Mouse (Mus musculus) forebrain, embryonic 10.5 days (tissue): ENCODE results near the gene Rpa1. TPM values are rescaled to one million over a fixed set of nuclear protein-coding genes. Genes with fewer than 3 reads are reported as not detected.
"Not testable (repeated sequence)": the region's sequence is repeated elsewhere in the genome, so short reads cannot be mapped to it uniquely, and the experiment has no call there.

ENCODE experiments used
- DNase-seq: peaks from one replicate; pipeline ENCODE4 v3.0.0-alpha.2; 2017; ENCODE audit warnings: low spot score; ENCODE audit errors: extremely low spot score
- H3K27ac ChIP-seq: fragments of 300-500 bp; sonication (generic); 2 replicates; pipeline ENCODE4 v1.5.1; 2016; ENCODE audit warnings: mild to moderate bottlenecking
- H3K27me3 ChIP-seq: fragments of 300-500 bp; sonication (generic); 2 replicates; pipeline ENCODE4 v1.6.1; 2016; ENCODE audit warnings: mild to moderate bottlenecking; ENCODE audit not compliant: poor library complexity, severe bottlenecking
- H3K36me3 ChIP-seq: fragments of 300-500 bp; sonication (generic); replicated peaks from 2 replicates; pipeline ENCODE4 v1.6.1; 2016; ENCODE audit warnings: mild to moderate bottlenecking, moderate library complexity
- H3K4me1 ChIP-seq: fragments of 300-500 bp; sonication (generic); 2 replicates; pipeline ENCODE4 v1.6.1; 2016
- H3K4me3 ChIP-seq: fragments of 300-500 bp; sonication (generic); 2 replicates; pipeline ENCODE4 v1.5.1; 2016; ENCODE audit warnings: mild to moderate bottlenecking, moderate library complexity
- H3K9me3 ChIP-seq: fragments of 300-500 bp; sonication (generic); 2 replicates; pipeline ENCODE4 v1.6.1; 2016; ENCODE audit warnings: mild to moderate bottlenecking, moderate library complexity
- WGBS: fragments of 180-500 bp; shearing (Covaris S2); methylation state at CpG from one replicate; pipeline ENCODE4 v1.1.7; 2016; 5-methylcytosine and 5-hydroxymethylcytosine counted together
- polyA plus RNA-seq: library from polyadenylated mRNA; unstranded; fragments of >200 nt; fragmentation: Nextera tagmentation; extraction: Ambion mirVana; gene quantifications from 2 replicates; pipeline ENCODE4 v1.2.1, GENCODE M21; 2016

Gene Rpa1
- polyA plus RNA-seq, result 194 and 213 TPM in 2 replicates

- Histone ChIP-seq H3K36me3 (peaks cover 24% of the 10 kb centered on the region), H3K9me3 (no peaks in the 10 kb centered on the region), H3K27me3 (no peaks in the 10 kb centered on the region), H3K4me3 (peak within 1 kb of the TSS; percentile 82), H3K4me1 (peaks cover 42% of the 10 kb centered on the region), H3K27ac (peak within 1 kb of the TSS; percentile 91)
- DNase-seq, result peak; percentile 96
- WGBS, result under 1% methylated on average over 56 of the region's 56 CpGs
Measured at GRCm38 (mm10) chr11:75348199-75348889, at the start of gene Rpa1, which contains the start of gene Smyd4. Rpa1 (minus strand) TSS chr11:75348324. Smyd4 (plus strand) TSS chr11:75348433.

DNA sequence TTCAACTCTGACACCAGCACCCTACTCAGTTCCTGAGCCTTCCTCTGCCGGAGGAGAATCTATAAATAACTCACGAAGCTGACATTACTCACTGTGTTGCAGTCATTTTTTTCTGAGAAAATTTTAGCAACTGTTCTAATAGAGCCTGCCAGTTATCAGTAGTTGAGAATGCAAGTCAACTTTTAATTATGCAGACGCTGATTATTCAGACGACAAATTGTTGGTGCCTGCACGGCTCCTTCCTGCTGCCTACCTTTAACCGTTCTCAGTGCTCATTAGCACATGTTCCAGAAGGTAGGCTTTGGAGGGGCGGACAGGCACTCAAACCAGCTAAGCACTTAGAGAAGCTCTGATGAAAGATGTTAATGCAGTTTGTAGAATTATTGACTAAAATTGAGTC is 49.3 kb upstream of the Rpa1 start:
- Histone ChIP-seq H3K9me3 (no peaks in the 10 kb centered on the region), H3K36me3 (peaks cover 4% of the 10 kb centered on the region), H3K27me3 (no peaks in the 10 kb centered on the region), H3K27ac (no peak overlapping the region), H3K4me3 (no peak overlapping the region), H3K4me1 (no peaks in the 10 kb centered on the region)
- DNase-seq, result no peak
- WGBS, result 90% methylated on average over 7 of the region's 7 CpGs

DNA sequence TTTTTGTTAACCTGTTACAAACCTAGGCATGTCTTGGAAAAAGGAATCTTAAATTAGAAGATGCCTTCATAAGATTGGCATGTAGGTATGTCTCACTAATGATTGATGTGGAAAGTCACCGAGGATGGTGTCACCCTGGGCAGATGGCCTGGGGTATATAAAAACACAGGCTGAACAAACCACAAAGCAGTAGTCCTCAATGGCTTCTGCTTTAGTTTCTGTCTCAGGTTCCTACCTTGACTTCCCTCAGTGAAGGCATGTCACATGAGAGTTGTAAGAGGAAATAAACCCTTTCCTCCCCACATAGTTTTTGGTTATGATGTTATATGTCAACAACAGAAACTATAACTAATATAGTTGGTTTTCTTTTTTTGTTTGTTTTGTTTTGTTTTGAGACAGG is 47.5 kb upstream of the Rpa1 start:
- WGBS, result 92% methylated on average over 1 of the region's 1 CpGs
- H3K9me3 ChIP-seq, result no peaks in the 10 kb centered on the region

DNA sequence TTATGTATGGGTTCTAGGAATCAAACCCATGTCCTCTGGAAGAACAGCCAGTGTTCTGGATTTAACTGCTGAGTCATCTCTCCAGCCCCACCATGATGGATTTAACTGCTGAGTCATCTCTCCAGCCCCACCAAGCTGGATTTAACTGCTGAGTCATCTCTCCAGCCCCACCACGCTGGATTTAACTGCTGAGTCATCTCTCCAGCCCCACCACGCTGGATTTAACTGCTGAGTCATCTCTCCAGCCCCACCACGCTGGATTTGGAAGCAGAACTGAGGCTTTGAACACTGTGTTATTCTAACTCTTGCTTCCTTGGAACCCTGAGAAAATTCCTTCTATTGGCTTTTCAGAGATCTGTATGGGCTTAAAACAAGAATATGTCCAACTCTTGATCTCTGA is 35.4 kb upstream of the Rpa1 start:
- H3K36me3 ChIP-seq, result peaks cover 15% of the 10 kb centered on the region
- not testable (repeated sequence) for H3K27me3 ChIP-seq, DNase-seq, H3K4me3 ChIP-seq, H3K9me3 ChIP-seq, H3K27ac ChIP-seq, H3K4me1 ChIP-seq
- 80% methylated on average over 3 of the region's 3 CpGs for WGBS

More for the DNA sequence above, 47.5 kb upstream of the Rpa1 start:
- Histone ChIP-seq H3K27ac (no peak overlapping the region), H3K36me3 (peaks cover 4% of the 10 kb centered on the region; the same call in 1 of the 2 replicates), H3K4me3 (no peak overlapping the region), H3K4me1 (no peaks in the 10 kb centered on the region), H3K27me3 (no peaks in the 10 kb centered on the region)
- DNase-seq, result no peak

DNA sequence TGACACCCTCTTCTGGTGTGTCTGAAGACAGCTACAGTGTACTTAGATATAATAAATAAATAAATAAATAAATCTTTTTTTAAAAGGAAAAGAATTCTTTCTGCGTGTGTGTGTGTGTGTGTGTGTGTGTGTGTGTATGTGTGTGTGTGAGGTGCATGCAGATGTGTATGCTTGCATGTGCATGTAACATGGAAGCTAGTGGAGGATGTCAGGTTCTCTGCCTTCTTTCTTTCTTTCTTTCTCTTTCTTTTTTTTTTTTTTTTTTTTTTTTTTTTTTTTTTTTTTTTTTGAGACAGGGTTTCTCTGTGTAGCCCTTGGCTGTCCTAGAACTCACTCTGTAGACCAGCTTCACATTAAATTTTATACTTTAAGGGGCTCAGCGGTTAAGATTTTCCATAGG is 30.7 kb upstream of the Rpa1 start:
- H3K27ac ChIP-seq, H3K4me3 ChIP-seq, H3K9me3 ChIP-seq, H3K4me1 ChIP-seq, DNase-seq, H3K36me3 ChIP-seq, H3K27me3 ChIP-seq: not testable (repeated sequence)
- 89% methylated on average over 2 of the region's 2 CpGs for WGBS

- 88% methylated on average over 1 of the region's 1 CpGs for WGBS
- Histone ChIP-seq H3K9me3 (no peaks in the 10 kb centered on the region), H3K27me3 (no peaks in the 10 kb centered on the region), H3K36me3 (no peaks in the 10 kb centered on the region), H3K4me3 (no peak overlapping the region), H3K4me1 (no peaks in the 10 kb centered on the region), H3K27ac (no peak overlapping the region)
- DNase-seq, result no peak
Measured at GRCm38 (mm10) chr11:75377125-75377524, 29.0 kb upstream of the Rpa1 start.

DNA sequence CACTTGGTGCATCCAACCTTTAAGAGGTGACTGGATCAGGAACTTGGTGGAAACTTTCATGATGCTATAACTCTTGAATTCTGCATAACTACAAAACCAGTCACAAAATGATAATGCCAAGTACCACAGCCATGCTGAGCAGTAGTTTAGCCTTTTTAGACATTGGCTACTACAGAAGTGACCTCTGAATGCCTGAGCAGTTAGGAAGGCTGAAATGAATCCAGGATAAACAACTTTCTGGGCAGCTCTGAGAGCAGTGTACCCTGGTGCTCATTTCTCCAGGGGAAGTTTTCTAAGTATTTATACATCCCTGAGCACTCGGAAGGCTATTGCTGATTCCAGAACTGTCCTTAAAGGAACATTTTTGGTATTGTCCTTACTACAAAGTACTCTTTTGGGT is 7.4 kb upstream of the Rpa1 start:
- Histone ChIP-seq H3K27ac (no peak overlapping the region), H3K4me3 (no peak overlapping the region), H3K36me3 (peaks cover 32% of the 10 kb centered on the region), H3K27me3 (no peaks in the 10 kb centered on the region), H3K9me3 (no peaks in the 10 kb centered on the region), H3K4me1 (peaks cover 9% of the 10 kb centered on the region)
- WGBS, result 95% methylated on average over 1 of the region's 1 CpGs
- DNase-seq, result no peak

DNA sequence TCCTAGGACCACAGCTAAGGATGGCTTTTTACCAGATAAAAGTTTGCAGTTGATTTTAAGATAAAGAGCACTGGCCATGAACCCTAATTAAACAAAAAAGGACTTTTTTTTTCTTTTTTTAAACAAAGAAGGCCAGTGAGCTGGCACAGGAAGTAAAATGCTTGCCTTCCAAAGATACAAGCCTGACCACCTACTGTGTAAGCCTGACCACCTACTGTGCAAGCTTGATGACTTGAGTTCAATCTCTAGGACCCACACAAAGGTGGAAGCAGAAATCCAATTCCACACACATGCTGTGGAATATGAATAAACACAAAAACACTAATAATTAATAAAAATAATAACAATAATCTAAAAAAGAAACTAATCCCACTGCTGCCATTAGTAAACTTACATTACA is 3.1 kb upstream of the Rpa1 start:
- no peak for DNase-seq
- Histone ChIP-seq H3K9me3 (no peaks in the 10 kb centered on the region), H3K4me1 (peaks cover 36% of the 10 kb centered on the region), H3K36me3 (peaks cover 28% of the 10 kb centered on the region), H3K27me3 (no peaks in the 10 kb centered on the region), H3K4me3 (no peak overlapping the region), H3K27ac (no peak overlapping the region)

DNA sequence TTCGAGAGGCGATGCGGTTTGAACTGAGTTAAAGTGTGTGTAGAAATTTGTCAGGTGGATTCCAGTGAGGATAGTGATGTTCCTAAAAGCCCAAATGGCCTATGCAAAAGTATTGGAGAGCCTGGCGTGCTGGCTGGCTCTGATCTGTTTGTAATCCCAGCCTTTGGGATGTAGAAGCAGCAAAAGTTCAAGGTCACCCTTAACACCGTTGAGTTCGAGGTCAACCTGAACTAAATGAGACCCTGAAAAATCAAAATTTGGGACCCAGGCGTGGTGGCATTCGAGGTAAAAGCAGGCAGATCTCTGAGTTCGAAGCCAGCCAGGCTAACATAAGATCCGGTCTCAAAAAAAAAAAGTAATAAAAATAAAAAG is 752 bp upstream of the Rpa1 start:
- Histone ChIP-seq H3K36me3 (peaks cover 27% of the 10 kb centered on the region), H3K27ac (peak overlapping the region; percentile 91), H3K27me3 (no peaks in the 10 kb centered on the region), H3K4me3 (peak overlapping the region; percentile 82), H3K9me3 (no peaks in the 10 kb centered on the region), H3K4me1 (peaks cover 42% of the 10 kb centered on the region)
- no peak for DNase-seq
- 49% methylated on average over 10 of the region's 10 CpGs for WGBS

DNA sequence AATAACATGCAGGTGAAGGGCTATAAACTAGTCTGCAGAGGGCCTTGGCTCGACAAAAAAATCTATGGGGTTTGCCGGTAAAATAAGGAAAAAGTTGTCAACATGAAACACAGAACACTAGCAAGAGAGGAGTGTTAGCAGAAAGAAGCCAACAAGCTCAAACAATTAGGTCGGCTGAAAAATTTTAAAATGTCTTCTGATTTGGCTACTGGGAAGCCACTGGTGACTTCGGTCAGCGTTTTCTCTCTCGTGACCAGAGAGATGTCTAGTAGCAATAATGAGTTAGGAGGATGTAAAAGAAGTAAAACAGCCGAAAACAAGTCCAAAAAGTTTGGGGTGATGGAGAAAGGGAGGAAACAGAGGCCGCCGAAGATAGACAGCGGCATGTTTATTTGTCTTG is 528 bp downstream of the Rpa1 start:
- no peak for DNase-seq
- H3K27ac ChIP-seq, result peak overlapping the region; percentile 91
- H3K9me3 ChIP-seq, result no peaks in the 10 kb centered on the region
- WGBS, result 4% methylated on average over 10 of the region's 10 CpGs
- H3K4me3 ChIP-seq, result peak overlapping the region; percentile 82
- H3K27me3 ChIP-seq, result no peaks in the 10 kb centered on the region
- H3K36me3 ChIP-seq, result peaks cover 29% of the 10 kb centered on the region
- H3K4me1 ChIP-seq, result peaks cover 42% of the 10 kb centered on the region

DNA sequence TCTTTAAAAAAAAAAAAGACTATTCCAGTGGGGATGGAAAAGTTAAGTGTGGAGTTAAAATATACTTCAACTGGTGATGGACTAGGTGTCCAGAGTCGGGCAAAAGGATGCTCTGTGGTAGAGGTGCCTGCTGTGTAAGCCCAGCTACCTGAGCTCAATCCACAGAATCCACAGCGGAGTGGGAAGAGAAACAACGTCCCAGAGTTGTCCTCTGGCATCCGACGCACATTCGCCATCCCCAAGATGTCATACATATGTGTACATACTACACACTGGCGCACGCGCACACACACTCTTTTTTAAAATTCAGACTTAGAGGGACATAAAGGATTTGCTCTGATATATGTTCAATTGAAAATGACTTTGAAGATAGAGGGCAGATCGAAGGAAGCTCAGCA is 937 bp downstream of the Rpa1 start:
- peak overlapping the region; percentile 91; the same call in 1 of the 2 replicates for H3K27ac ChIP-seq
- WGBS, result 58% methylated on average over 10 of the region's 10 CpGs
- no peaks in the 10 kb centered on the region for H3K9me3 ChIP-seq
- H3K27me3 ChIP-seq, result no peaks in the 10 kb centered on the region
- peak overlapping the region; percentile 82 for H3K4me3 ChIP-seq
- peaks cover 42% of the 10 kb centered on the region for H3K4me1 ChIP-seq
- no peak for DNase-seq
- H3K36me3 ChIP-seq, result peaks cover 29% of the 10 kb centered on the region

- Histone ChIP-seq H3K36me3 (peaks cover 33% of the 10 kb centered on the region), H3K4me3 (peak overlapping the region; percentile 82), H3K27ac (no peak overlapping the region), H3K27me3 (no peaks in the 10 kb centered on the region), H3K4me1 (peaks cover 42% of the 10 kb centered on the region), H3K9me3 (no peaks in the 10 kb centered on the region)
- no peak for DNase-seq
- WGBS, result 77% methylated on average over 4 of the region's 4 CpGs
Measured at GRCm38 (mm10) chr11:75346556-75347187, 1.5 kb downstream of the Rpa1 start.

DNA sequence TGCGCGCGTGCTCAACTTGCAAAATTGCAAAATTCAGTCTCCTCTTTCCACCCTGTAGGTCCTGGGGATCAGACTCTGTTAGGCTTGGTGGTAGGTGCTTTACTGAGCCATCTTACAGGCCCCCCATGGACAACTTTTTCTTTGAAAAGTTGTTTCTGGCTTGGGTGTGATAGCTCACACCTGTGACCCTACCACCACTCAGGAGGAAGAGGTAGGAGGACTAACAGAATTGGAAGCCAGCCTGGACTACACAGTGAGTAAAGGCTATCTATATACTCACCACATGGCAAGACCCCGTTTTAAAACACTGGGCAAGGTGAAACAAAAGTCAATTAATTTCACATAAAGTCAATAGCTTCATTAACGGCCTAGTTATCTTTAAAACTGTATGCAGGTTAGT is 3.4 kb downstream of the Rpa1 start:
- 97% methylated on average over 5 of the region's 5 CpGs for WGBS
- H3K4me3 ChIP-seq, result no peak overlapping the region

More for the DNA sequence above, 3.4 kb downstream of the Rpa1 start:
- no peaks in the 10 kb centered on the region for H3K27me3 ChIP-seq
- H3K36me3 ChIP-seq, result peaks cover 52% of the 10 kb centered on the region
- peaks cover 30% of the 10 kb centered on the region for H3K4me1 ChIP-seq
- DNase-seq, result no peak
- H3K9me3 ChIP-seq, result no peaks in the 10 kb centered on the region
- no peak overlapping the region for H3K27ac ChIP-seq
